Mouse (Mus musculus) hindbrain, embryonic 13.5 days (tissue): Measurements from ENCODE around the gene Xirp2. TPM values are rescaled to one million over a fixed set of nuclear protein-coding genes. Genes with fewer than 3 reads are reported as not detected.
"Not testable (repeated sequence)": the region's sequence is repeated elsewhere in the genome, so short reads cannot be mapped to it uniquely, and the experiment has no call there.

Experiments used
- ATAC-seq: fragments of 200-750 bp; cut with Nextera tagmentation; 2 replicates; pipeline ENCODE4 v1.8.0; 2017; ENCODE audit warnings: moderate TSS enrichment; ENCODE audit not compliant: low FRiP score
- H3K27ac ChIP-seq: fragments of 300-500 bp; sonication (generic); 2 replicates; pipeline ENCODE4 v1.5.1; 2015; ENCODE audit warnings: inconsistent platforms, mild to moderate bottlenecking, moderate library complexity
- H3K27me3 ChIP-seq: fragments of 300-500 bp; sonication (generic); 2 replicates; pipeline ENCODE4 v1.6.1; 2015; ENCODE audit warnings: mild to moderate bottlenecking, inconsistent platforms
- H3K36me3 ChIP-seq: fragments of 300-500 bp; sonication (generic); 2 replicates; pipeline ENCODE4 v1.6.1; 2015; ENCODE audit warnings: mild to moderate bottlenecking, inconsistent platforms
- H3K4me1 ChIP-seq: fragments of 300-500 bp; sonication (generic); replicated peaks from 2 replicates; pipeline ENCODE4 v1.6.1; 2015; ENCODE audit warnings: inconsistent platforms
- H3K4me2 ChIP-seq: fragments of 300-500 bp; sonication (generic); 2 replicates; pipeline ENCODE4 v1.6.1; 2015; ENCODE audit warnings: inconsistent platforms, mild to moderate bottlenecking, moderate library complexity
- H3K4me3 ChIP-seq: fragments of 300-500 bp; sonication (generic); 2 replicates; pipeline ENCODE4 v1.5.1; 2015; ENCODE audit warnings: mild to moderate bottlenecking, inconsistent platforms
- H3K9ac ChIP-seq: fragments of 300-500 bp; sonication (generic); 2 replicates; pipeline ENCODE4 v1.6.1; 2015; ENCODE audit warnings: mild to moderate bottlenecking, inconsistent platforms
- H3K9me3 ChIP-seq: fragments of 300-500 bp; sonication (generic); 2 replicates; pipeline ENCODE4 v1.6.1; 2016; ENCODE audit warnings: inconsistent platforms
- WGBS: fragments of 180-500 bp; shearing (Covaris S2); methylation state at CpG from one replicate; pipeline ENCODE4 v1.1.7; 2015; 5-methylcytosine and 5-hydroxymethylcytosine counted together
- polyA plus RNA-seq: library from polyadenylated mRNA; unstranded; fragments of >200 nt; fragmentation: Nextera tagmentation; extraction: Ambion mirVana; gene quantifications from 2 replicates; pipeline ENCODE4 v1.2.1, GENCODE M21; 2015

Gene Xirp2
- not detected in 2 replicates for polyA plus RNA-seq

GRCm38 (mm10) chr2:67445780-67446179, at the start of gene Xirp2:
Xirp2 (plus strand) TSS chr2:67446002.
- WGBS, result 79% methylated on average over 3 of the region's 3 CpGs
- no peak within 1 kb of the TSS for H3K4me3 ChIP-seq
- no peak for ATAC-seq
- H3K27ac ChIP-seq, result no peak within 1 kb of the TSS
- no peaks in the 10 kb centered on the region for H3K27me3 ChIP-seq
- H3K4me1 ChIP-seq, result no peaks in the 10 kb centered on the region
- H3K9me3 ChIP-seq, result no peaks in the 10 kb centered on the region
- no peak within 1 kb of the TSS for H3K4me2 ChIP-seq
- no peaks in the 10 kb centered on the region for H3K36me3 ChIP-seq
- no peak within 1 kb of the TSS for H3K9ac ChIP-seq

GRCm38 (mm10) chr2:67413425-67413824, 32.4 kb upstream of the Xirp2 start, which contains the start of gene Gm21830:
Gm21830 (plus strand) TSS chr2:67413725.
- H3K4me3 ChIP-seq, H3K36me3 ChIP-seq, ATAC-seq, H3K9ac ChIP-seq, H3K4me2 ChIP-seq, H3K27me3 ChIP-seq, H3K27ac ChIP-seq, H3K4me1 ChIP-seq, H3K9me3 ChIP-seq: not testable (repeated sequence)
- WGBS, result no CpG with 5 or more reads among the region's 1 CpGs

GRCm38 (mm10) chr2:67420853-67421252, 24.9 kb upstream of the Xirp2 start:
- H3K4me3 ChIP-seq, result no peak overlapping the region
- H3K4me2 ChIP-seq, result no peak overlapping the region
- H3K27ac ChIP-seq, result no peak overlapping the region
- no peaks in the 10 kb centered on the region for H3K36me3 ChIP-seq
- ATAC-seq, result no peak
- H3K9ac ChIP-seq, result no peak overlapping the region
- no peaks in the 10 kb centered on the region for H3K9me3 ChIP-seq
- no peaks in the 10 kb centered on the region for H3K27me3 ChIP-seq
- no peaks in the 10 kb centered on the region for H3K4me1 ChIP-seq

- ATAC-seq, result no peak
- Histone ChIP-seq H3K9me3 (no peaks in the 10 kb centered on the region), H3K4me1 (no peaks in the 10 kb centered on the region), H3K36me3 (no peaks in the 10 kb centered on the region), H3K9ac (no peak overlapping the region), H3K27ac (no peak overlapping the region), H3K4me3 (no peak overlapping the region), H3K27me3 (no peaks in the 10 kb centered on the region), H3K4me2 (no peak overlapping the region)
- 82% methylated on average over 1 of the region's 1 CpGs for WGBS
Observed at GRCm38 (mm10) chr2:67422799-67423198, 23.0 kb upstream of the Xirp2 start.

- no peaks in the 10 kb centered on the region for H3K27me3 ChIP-seq
- no peak within 1 kb of the TSS for H3K9ac ChIP-seq
- H3K4me1 ChIP-seq, result no peaks in the 10 kb centered on the region
- H3K27ac ChIP-seq, result no peak within 1 kb of the TSS
- no peak for ATAC-seq
- H3K36me3 ChIP-seq, result no peaks in the 10 kb centered on the region
- 71% methylated on average over 2 of the region's 2 CpGs for WGBS
- no peak within 1 kb of the TSS for H3K4me3 ChIP-seq
- H3K4me2 ChIP-seq, result no peak within 1 kb of the TSS
- no peaks in the 10 kb centered on the region for H3K9me3 ChIP-seq
Observed at GRCm38 (mm10) chr2:67433081-67433480, 12.7 kb upstream of the Xirp2 start, which contains the start of gene Gm26727. Gm26727 (minus strand) TSS chr2:67433181.

DNA sequence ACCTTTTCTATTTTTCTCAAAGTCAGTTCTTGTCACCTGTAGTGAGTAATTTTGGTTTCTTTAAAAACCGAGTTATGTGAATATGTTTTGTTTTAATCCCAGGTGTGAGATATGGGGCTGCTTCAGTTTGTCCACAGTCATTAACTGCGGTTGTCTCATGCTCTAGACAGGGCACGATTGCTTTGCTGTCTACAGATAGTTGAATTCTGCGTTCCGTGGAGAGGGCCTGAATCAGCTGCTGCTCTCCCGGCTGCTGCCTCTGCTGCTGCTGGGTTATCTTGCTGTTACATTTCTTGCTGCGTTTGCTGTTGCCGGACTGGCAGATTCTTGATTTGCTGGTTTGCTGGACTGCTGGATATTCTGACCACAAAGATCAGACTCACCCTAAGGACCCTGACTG, 7.5 kb upstream of the Xirp2 start:
- no peaks in the 10 kb centered on the region for H3K4me1 ChIP-seq
- H3K36me3 ChIP-seq, result no peaks in the 10 kb centered on the region
- H3K27me3 ChIP-seq, result no peaks in the 10 kb centered on the region
- WGBS, result 91% methylated on average over 8 of the region's 8 CpGs
- no peak overlapping the region for H3K4me3 ChIP-seq
- no peak for ATAC-seq
- H3K4me2 ChIP-seq, result no peak overlapping the region
- H3K27ac ChIP-seq, result no peak overlapping the region
- H3K9me3 ChIP-seq, result no peaks in the 10 kb centered on the region
- H3K9ac ChIP-seq, result no peak overlapping the region

DNA sequence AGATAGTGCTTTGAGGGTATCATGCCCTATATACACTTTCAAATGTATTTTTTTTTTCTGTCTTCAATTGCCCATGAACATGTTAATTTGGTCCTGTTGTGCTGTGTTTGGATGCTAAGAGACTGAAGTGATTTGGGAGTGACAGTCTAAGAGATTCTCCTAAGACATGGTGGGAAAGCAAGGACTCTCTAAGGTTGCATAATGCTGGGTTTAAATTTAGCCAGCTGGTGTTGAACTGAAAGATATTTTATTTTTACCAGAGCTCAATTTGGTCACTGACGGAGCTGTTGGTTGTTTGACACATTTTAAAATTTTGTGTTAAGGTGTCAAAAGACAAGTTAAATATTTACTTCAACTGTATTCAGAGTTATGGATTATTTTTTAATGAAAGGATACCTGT, 970 bp downstream of the Xirp2 start:
- no peaks in the 10 kb centered on the region for H3K4me1 ChIP-seq
- H3K4me2 ChIP-seq, result no peak overlapping the region
- H3K27me3 ChIP-seq, result no peaks in the 10 kb centered on the region
- H3K27ac ChIP-seq, result no peak overlapping the region
- H3K36me3 ChIP-seq, result no peaks in the 10 kb centered on the region
- ATAC-seq, result no peak
- 97% methylated on average over 1 of the region's 1 CpGs for WGBS
- H3K9me3 ChIP-seq, result no peaks in the 10 kb centered on the region
- no peak overlapping the region for H3K9ac ChIP-seq
- no peak overlapping the region for H3K4me3 ChIP-seq

GRCm38 (mm10) chr2:67447206-67447605, 1.4 kb downstream of the Xirp2 start:
- no peak for ATAC-seq
- H3K9ac ChIP-seq, result no peak overlapping the region
- H3K4me2 ChIP-seq, result no peak overlapping the region
- H3K4me1 ChIP-seq, result no peaks in the 10 kb centered on the region
- H3K27me3 ChIP-seq, result no peaks in the 10 kb centered on the region
- 74% methylated on average over 12 of the region's 12 CpGs for WGBS
- no peaks in the 10 kb centered on the region for H3K9me3 ChIP-seq
- no peaks in the 10 kb centered on the region for H3K36me3 ChIP-seq
- no peak overlapping the region for H3K4me3 ChIP-seq
- no peak overlapping the region for H3K27ac ChIP-seq

DNA sequence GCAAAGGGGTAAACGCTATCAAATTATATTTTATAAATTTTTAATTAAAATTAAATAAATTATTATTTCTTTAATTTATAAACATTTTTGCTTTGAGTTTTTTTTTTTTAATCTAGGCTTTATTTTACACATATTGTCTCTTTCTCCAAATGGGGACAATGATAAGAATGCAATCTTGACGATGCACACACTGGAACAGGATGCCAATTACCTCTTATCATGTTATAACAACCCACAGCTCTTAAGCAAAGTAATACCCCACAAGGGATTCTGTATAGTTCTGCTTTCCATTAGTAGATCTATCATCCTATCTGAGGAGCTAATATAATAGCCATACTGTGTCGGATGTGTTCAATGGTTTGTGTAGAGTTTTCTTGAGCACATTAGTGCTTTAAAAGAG, 15.1 kb downstream of the Xirp2 start:
- no peak for ATAC-seq
- Histone ChIP-seq H3K36me3 (no peaks in the 10 kb centered on the region), H3K27me3 (no peaks in the 10 kb centered on the region), H3K4me2 (no peak overlapping the region), H3K4me1 (no peaks in the 10 kb centered on the region), H3K4me3 (no peak overlapping the region), H3K27ac (no peak overlapping the region), H3K9me3 (no peaks in the 10 kb centered on the region), H3K9ac (no peak overlapping the region)
- 78% methylated on average over 3 of the region's 3 CpGs for WGBS

- Histone ChIP-seq H3K9me3 (no peaks in the 10 kb centered on the region), H3K9ac (no peak overlapping the region), H3K4me2 (no peak overlapping the region), H3K27me3 (no peaks in the 10 kb centered on the region), H3K4me3 (no peak overlapping the region), H3K4me1 (no peaks in the 10 kb centered on the region), H3K36me3 (no peaks in the 10 kb centered on the region), H3K27ac (no peak overlapping the region)
- WGBS, result 90% methylated on average over 7 of the region's 7 CpGs
- no peak for ATAC-seq
Observed at GRCm38 (mm10) chr2:67467036-67467435, 21.2 kb downstream of the Xirp2 start.

DNA sequence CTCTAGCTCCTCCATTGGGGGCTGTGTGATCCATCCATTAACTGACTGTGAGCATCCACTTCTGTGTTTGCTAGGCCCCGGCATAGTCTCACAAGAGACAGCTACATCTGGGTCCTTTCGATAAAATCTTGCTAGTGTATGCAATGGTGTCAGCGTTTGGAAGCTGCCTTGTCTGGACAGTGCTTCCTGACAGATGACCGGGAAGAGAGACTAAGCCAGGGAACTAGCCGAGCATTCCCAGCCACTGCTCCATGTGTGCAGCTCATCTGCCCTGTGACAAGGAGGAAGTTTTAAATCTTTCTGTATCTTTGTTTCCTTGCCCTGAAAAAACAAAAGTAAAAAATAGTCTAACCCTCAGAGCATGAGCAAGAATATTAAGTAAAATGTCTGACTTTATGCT, 24.2 kb downstream of the Xirp2 start:
- ATAC-seq, H3K4me2 ChIP-seq: not testable (repeated sequence)

GRCm38 (mm10) chr2:67477753-67478152, 32.0 kb downstream of the Xirp2 start:
- Histone ChIP-seq H3K4me2 (no peak overlapping the region), H3K36me3 (no peaks in the 10 kb centered on the region), H3K9ac (no peak overlapping the region), H3K27me3 (no peaks in the 10 kb centered on the region), H3K9me3 (no peaks in the 10 kb centered on the region), H3K27ac (no peak overlapping the region), H3K4me1 (no peaks in the 10 kb centered on the region), H3K4me3 (no peak overlapping the region)
- 19% methylated on average over 6 of the region's 6 CpGs for WGBS
- no peak for ATAC-seq

More for the DNA sequence above, 24.2 kb downstream of the Xirp2 start:
- not testable (repeated sequence) for H3K9me3 ChIP-seq, H3K36me3 ChIP-seq, H3K27ac ChIP-seq, H3K27me3 ChIP-seq, H3K4me1 ChIP-seq, H3K4me3 ChIP-seq, H3K9ac ChIP-seq
- 88% methylated on average over 5 of the region's 5 CpGs for WGBS

GRCm38 (mm10) chr2:67481051-67481450, 35.2 kb downstream of the Xirp2 start:
- H3K4me3 ChIP-seq, result no peak overlapping the region
- 72% methylated on average over 3 of the region's 3 CpGs for WGBS
- H3K4me1 ChIP-seq, result no peaks in the 10 kb centered on the region
- no peak overlapping the region for H3K4me2 ChIP-seq
- ATAC-seq, result no peak
- no peaks in the 10 kb centered on the region for H3K36me3 ChIP-seq
- no peaks in the 10 kb centered on the region for H3K27me3 ChIP-seq
- no peak overlapping the region for H3K9ac ChIP-seq
- no peaks in the 10 kb centered on the region for H3K9me3 ChIP-seq
- H3K27ac ChIP-seq, result no peak overlapping the region

DNA sequence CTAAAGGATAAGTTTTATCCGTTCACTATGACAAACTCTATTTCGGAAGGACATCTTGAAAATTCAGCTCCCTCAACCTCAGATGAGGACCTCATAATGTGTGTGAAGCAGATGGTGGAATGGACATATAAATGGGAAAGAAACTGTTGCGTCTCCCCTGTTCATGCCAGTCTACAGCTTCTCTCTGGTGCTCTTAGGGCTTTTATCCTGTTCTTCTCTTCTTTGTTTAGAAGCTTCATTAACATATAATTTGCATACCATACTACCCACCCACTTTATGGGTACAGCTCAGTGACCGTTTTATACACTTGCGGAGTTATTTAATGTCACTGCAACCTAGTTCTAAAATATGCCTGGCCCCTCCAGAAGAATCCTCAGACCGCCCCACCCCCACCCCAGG, 40.9 kb downstream of the Xirp2 start:
- Histone ChIP-seq H3K4me3 (no peak overlapping the region), H3K4me2 (no peak overlapping the region), H3K27ac (no peak overlapping the region), H3K27me3 (no peaks in the 10 kb centered on the region), H3K4me1 (peaks cover 13% of the 10 kb centered on the region), H3K9ac (no peak overlapping the region), H3K36me3 (no peaks in the 10 kb centered on the region), H3K9me3 (no peaks in the 10 kb centered on the region)
- ATAC-seq, result no peak
- 71% methylated on average over 6 of the region's 6 CpGs for WGBS
